In genomic region chr19:47327896-47328882, GRCm38 (mm10) we compare ENCODE assay signal across 8 mouse cellular contexts.
A peak's percentile ranks its signal among the peaks of the same experiment; 100 is the strongest.
DNase-seq lines count a peak whose midpoint lies in the region; ATAC-seq lines count a peak whose summit lies in the region.

No protein-coding gene starts in this region.

- H3K9me3 ChIP-seq in heart, embryonic 10.5 days = no peaks in the 10 kb centered on the region
- no peaks in the 10 kb centered on the region for H3K9me3 ChIP-seq in forebrain, embryonic 10.5 days
- H3K9me3 ChIP-seq in neural tube, embryonic 13.5 days = no peaks in the 10 kb centered on the region

- peaks cover 55% of the 10 kb centered on the region for H3K4me1 ChIP-seq in heart, embryonic 10.5 days
- peaks cover 58% of the 10 kb centered on the region for H3K4me1 ChIP-seq in forebrain, embryonic 10.5 days
- H3K4me1 ChIP-seq in neural tube, embryonic 13.5 days (replicated peaks) = peaks cover 50% of the 10 kb centered on the region

- no peak overlapping the region for H3K4me2 ChIP-seq in neural tube, embryonic 13.5 days

- ATAC-seq in neural tube, embryonic 13.5 days (ENCODE audit: low read depth) = peak; percentile 38
- ATAC-seq in megakaryocyte-erythroid progenitor cell, adult 5-6 weeks (replicated peaks; ENCODE audit: low FRiP score, low TSS enrichment, poor library complexity, severe bottlenecking) = no peak

- intact Hi-C loops in heart, postnatal 25 days (cut with DNase I) = no loop called here
- intact Hi-C loops in left cerebral cortex, postnatal 4 days (cut with DNase I) = no loop called here

- H3K27ac ChIP-seq in heart, embryonic 10.5 days = peak overlapping the region; percentile 67
- peak overlapping the region; percentile 75 for H3K27ac ChIP-seq in forebrain, embryonic 10.5 days
- H3K27ac ChIP-seq in neural tube, embryonic 13.5 days (replicated peaks) = peak overlapping the region; percentile 79

- H3K36me3 ChIP-seq in heart, embryonic 10.5 days = no peaks in the 10 kb centered on the region
- no peaks in the 10 kb centered on the region for H3K36me3 ChIP-seq in forebrain, embryonic 10.5 days (replicated peaks)
- no peaks in the 10 kb centered on the region for H3K36me3 ChIP-seq in neural tube, embryonic 13.5 days

- H3K9ac ChIP-seq in neural tube, embryonic 13.5 days = peak overlapping the region; percentile 41

- 28% methylated on average over 11 of the region's 11 CpGs for WGBS in heart, embryonic 10.5 days
- WGBS in forebrain, embryonic 10.5 days = 35% methylated on average over 11 of the region's 11 CpGs
- WGBS in neural tube, embryonic 13.5 days = 23% methylated on average over 11 of the region's 11 CpGs

- no peak for DNase-seq in heart, embryonic 10.5 days (ENCODE audit: low spot score)
- DNase-seq in heart, postnatal 25 days (ENCODE audit: low spot score) = no peak
- DNase-seq in forebrain, embryonic 10.5 days (ENCODE audit: extremely low spot score, low spot score) = no peak
- peak; percentile 42 for DNase-seq in kidney, postnatal 14 days
- no peak for DNase-seq in left cerebral cortex, postnatal 4 days
- DNase-seq in spleen, postnatal 14 days (ENCODE audit: low spot score in 2 of 2) = no peak

- no peak overlapping the region for H3K4me3 ChIP-seq in heart, embryonic 10.5 days
- no peak overlapping the region for H3K4me3 ChIP-seq in forebrain, embryonic 10.5 days
- no peak overlapping the region for H3K4me3 ChIP-seq in neural tube, embryonic 13.5 days

- no peaks in the 10 kb centered on the region for H3K27me3 ChIP-seq in heart, embryonic 10.5 days (ENCODE audit: insufficient read depth, poor library complexity, severe bottlenecking)
- no peaks in the 10 kb centered on the region; the same call in 1 of the 2 replicates for H3K27me3 ChIP-seq in forebrain, embryonic 10.5 days (ENCODE audit: poor library complexity, severe bottlenecking)
- no peaks in the 10 kb centered on the region for H3K27me3 ChIP-seq in neural tube, embryonic 13.5 days
